Mouse (Mus musculus) heart, embryonic 15.5 days (tissue): ENCODE results near the gene Parvg. TPM values are rescaled to one million over a fixed set of nuclear protein-coding genes. Genes with fewer than 3 reads are reported as not detected.

Experiments used
- ATAC-seq: fragments of 200-750 bp; cut with Nextera tagmentation; replicated peaks from 2 replicates; pipeline ENCODE4 v1.8.0; 2017; ENCODE audit warnings: low read depth, moderate TSS enrichment; ENCODE audit not compliant: insufficient number of reproducible peaks, insufficient read depth, low FRiP score
- H3K27ac ChIP-seq: fragments of 300-500 bp; sonication (generic); 2 replicates; pipeline ENCODE4 v1.5.1; 2015; ENCODE audit warnings: mild to moderate bottlenecking, inconsistent platforms
- H3K27me3 ChIP-seq: fragments of 300-500 bp; sonication (generic); 2 replicates; pipeline ENCODE4 v1.6.1; 2015; ENCODE audit warnings: inconsistent platforms
- H3K36me3 ChIP-seq: fragments of 300-500 bp; sonication (generic); 2 replicates; pipeline ENCODE4 v1.6.1; 2015; ENCODE audit warnings: mild to moderate bottlenecking, inconsistent platforms
- H3K4me1 ChIP-seq: fragments of 300-500 bp; sonication (generic); replicated peaks from 2 replicates; pipeline ENCODE4 v1.6.1; 2015; ENCODE audit warnings: inconsistent platforms
- H3K4me2 ChIP-seq: fragments of 300-500 bp; sonication (generic); 2 replicates; pipeline ENCODE4 v1.6.1; 2015; ENCODE audit warnings: inconsistent platforms, mild to moderate bottlenecking, moderate library complexity
- H3K4me3 ChIP-seq: fragments of 300-500 bp; sonication (generic); 2 replicates; pipeline ENCODE4 v1.5.1; 2015; ENCODE audit warnings: mild to moderate bottlenecking, inconsistent platforms
- H3K9ac ChIP-seq: fragments of 300-500 bp; sonication (generic); 2 replicates; pipeline ENCODE4 v1.6.1; 2015; ENCODE audit warnings: mild to moderate bottlenecking, inconsistent platforms
- H3K9me3 ChIP-seq: fragments of 300-500 bp; sonication (generic); replicated peaks from 2 replicates; pipeline ENCODE4 v1.6.1; 2016; ENCODE audit warnings: inconsistent platforms
- WGBS: fragments of 180-500 bp; shearing (Covaris S2); methylation state at CpG from one replicate; pipeline ENCODE4 v1.1.7; 2015; ENCODE audit warnings: mixed read lengths; 5-methylcytosine and 5-hydroxymethylcytosine counted together
- polyA plus RNA-seq: library from polyadenylated mRNA; unstranded; fragments of >200 nt; fragmentation: Nextera tagmentation; extraction: Ambion mirVana; gene quantifications from 2 replicates; pipeline ENCODE4 v1.2.1, GENCODE M21; 2015

Gene Parvg
- polyA plus RNA-seq, 1 experiment from 2014 or later, result 1.7 TPM

DNA sequence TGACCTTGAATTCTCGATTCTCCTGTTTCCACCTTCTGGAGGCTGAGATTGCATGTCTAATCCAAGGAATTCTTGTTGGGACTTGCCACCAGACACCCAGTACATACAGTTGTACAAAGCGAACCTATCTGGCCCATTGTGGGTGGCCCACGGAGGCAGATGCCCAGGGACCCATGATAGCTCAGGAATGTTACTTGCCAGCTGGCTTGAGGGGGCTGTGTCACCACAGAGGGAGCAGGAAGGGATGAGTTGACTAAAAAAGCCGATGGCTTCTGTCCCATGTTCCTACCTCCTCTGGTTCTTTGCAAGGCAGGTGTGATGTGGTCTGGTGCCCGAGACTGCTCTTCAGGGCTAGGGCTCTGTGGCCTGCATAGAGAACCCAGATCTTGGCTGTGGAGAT lies 32.7 kb upstream of the Parvg start:
- Histone ChIP-seq H3K9me3 (no peaks in the 10 kb centered on the region), H3K4me2 (no peak overlapping the region), H3K36me3 (peaks cover 15% of the 10 kb centered on the region; the same call in 1 of the 2 replicates), H3K9ac (no peak overlapping the region), H3K4me3 (no peak overlapping the region), H3K27ac (no peak overlapping the region), H3K27me3 (no peaks in the 10 kb centered on the region), H3K4me1 (0 out of 2 replicates have a peak, but pooled peaks cover 3% of the 10 kb centered on the region)
- no peak for ATAC-seq
- 87% methylated on average over 5 of the region's 5 CpGs for WGBS

DNA sequence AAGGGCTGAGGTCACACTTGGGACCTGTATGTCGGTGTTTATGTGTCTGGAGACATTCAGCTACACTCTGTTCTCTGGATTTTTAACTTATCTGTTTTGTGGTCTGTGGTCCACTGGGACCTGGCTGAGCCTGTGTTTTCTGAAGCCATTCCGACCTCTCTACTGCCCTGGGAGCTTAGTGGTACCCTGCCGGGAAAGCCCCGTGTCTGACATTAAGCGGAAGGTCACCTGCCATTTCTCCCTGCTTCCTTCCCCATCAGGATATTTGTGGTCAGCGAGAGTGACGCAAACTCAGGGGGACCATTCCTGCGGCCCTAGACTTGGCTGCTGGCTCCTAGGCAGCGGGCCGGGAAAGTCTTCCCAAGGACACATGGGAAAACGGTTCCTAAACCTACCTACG lies 30.2 kb upstream of the Parvg start:
- Histone ChIP-seq H3K27me3 (no peaks in the 10 kb centered on the region), H3K4me3 (no peak overlapping the region), H3K9me3 (no peaks in the 10 kb centered on the region), H3K9ac (no peak overlapping the region), H3K4me2 (no peak overlapping the region), H3K36me3 (peaks cover 15% of the 10 kb centered on the region; the same call in 1 of the 2 replicates), H3K4me1 (no peaks in the 10 kb centered on the region), H3K27ac (no peak overlapping the region)
- no peak for ATAC-seq
- WGBS, result 76% methylated on average over 12 of the region's 12 CpGs

DNA sequence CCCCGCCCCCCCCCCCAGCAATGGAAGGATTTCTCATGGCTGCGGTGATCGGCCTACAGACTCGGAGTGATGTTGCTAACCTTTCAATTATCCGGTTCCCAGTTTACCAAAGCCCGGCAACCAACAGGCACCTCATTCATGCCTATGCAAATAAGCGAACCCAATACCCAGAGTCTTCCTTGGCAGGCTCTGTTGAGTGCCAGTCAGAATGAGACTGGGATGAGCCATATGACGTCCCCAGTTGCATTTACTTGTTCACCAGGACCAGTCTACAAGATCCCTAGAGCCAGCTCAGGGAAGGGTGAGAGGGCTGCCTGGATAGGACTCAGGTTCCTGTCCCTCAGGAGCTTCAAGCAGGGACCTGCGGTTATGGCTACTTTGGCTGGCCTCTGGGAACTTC lies 29.4 kb upstream of the Parvg start:
- Histone ChIP-seq H3K4me1 (no peaks in the 10 kb centered on the region; the same call in 1 of the 2 replicates), H3K9me3 (no peaks in the 10 kb centered on the region), H3K4me3 (no peak overlapping the region), H3K4me2 (no peak overlapping the region), H3K36me3 (peaks cover 15% of the 10 kb centered on the region; the same call in 1 of the 2 replicates), H3K27ac (no peak overlapping the region), H3K9ac (no peak overlapping the region), H3K27me3 (no peaks in the 10 kb centered on the region)
- 87% methylated on average over 9 of the region's 9 CpGs for WGBS
- no peak for ATAC-seq

DNA sequence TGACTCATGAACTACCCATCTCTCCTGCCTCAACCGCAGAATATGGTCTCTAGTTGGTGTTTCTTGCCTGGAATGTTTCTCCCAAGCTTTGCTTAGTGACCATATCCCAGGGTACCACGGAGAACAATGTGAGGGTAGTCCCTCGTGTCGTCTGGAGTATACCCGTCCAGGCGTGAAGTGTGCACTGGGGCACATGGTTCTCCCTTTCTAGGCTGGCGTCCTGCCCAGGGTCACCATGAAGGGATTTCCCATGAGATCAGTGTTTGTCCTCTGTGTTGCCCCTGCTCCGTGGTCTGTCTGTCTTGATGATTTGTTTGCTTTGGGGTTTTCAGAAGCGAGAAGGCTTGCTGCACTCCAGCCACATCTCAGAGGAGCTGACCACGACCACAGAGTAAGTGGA lies 28.6 kb upstream of the Parvg start:
- Histone ChIP-seq H3K9ac (no peak overlapping the region), H3K4me2 (no peak overlapping the region), H3K9me3 (no peaks in the 10 kb centered on the region), H3K27me3 (no peaks in the 10 kb centered on the region), H3K4me3 (no peak overlapping the region), H3K4me1 (peaks cover 3% of the 10 kb centered on the region; the same call in 1 of the 2 replicates), H3K27ac (no peak overlapping the region), H3K36me3 (peaks cover 15% of the 10 kb centered on the region; the same call in 1 of the 2 replicates)
- ATAC-seq, result no peak
- 75% methylated on average over 10 of the region's 10 CpGs for WGBS

DNA sequence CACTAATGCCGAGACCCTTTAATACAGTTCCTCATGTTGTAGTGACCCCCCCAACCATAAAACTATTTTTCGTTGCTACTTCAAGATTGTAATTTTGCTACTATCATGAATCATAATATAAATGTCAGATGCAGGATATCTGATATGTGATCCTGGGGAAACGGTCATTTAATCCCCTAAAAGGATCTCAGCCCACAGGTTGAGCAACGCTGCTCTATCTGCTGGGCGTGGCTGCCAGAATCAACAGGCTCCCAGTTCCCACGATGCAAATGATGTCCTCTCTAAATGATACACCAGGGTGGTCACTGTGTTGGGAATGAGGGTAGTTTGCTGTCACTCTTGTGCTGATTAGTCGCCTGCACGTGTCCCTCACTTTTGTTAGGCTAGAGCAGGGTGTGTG lies 26.4 kb upstream of the Parvg start:
- WGBS, result 67% methylated on average over 8 of the region's 8 CpGs
- no peak for ATAC-seq

DNA sequence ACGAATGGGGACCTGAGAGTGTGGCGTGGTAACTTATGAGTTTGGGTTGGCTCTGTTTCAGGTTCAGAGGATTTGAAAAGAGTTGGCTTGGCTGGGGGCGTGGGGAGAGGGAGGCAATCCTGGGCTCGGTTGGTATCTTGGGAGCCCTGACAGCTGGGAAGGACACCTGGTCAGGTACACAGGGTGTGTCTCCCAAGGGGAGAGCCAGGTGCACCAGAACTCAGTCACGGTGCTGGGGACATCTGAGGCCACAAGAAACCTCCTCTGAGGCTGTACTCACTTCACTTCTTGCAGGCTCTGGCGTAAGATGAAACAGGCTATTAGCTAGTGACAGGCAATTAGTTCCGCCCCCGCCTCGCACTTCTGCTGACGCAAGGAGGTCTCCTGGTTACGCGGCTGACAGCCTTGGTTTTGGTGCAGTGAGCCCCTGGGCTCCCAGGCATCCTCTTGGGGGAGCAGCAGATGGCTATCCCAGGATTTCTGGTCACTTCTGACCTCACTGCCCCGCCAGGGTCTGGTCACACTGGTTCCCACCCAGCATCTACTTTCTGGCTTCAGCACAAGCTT lies 24.9 kb upstream of the Parvg start:
- no peak for ATAC-seq
- no peak overlapping the region for H3K4me2 ChIP-seq
- no peaks in the 10 kb centered on the region for H3K27me3 ChIP-seq
- H3K36me3 ChIP-seq, result peaks cover 11% of the 10 kb centered on the region; the same call in 1 of the 2 replicates
- WGBS, result 56% methylated on average over 13 of the region's 13 CpGs
- H3K27ac ChIP-seq, result no peak overlapping the region
- H3K4me3 ChIP-seq, result no peak overlapping the region
- H3K4me1 ChIP-seq, result peaks cover 23% of the 10 kb centered on the region
- H3K9ac ChIP-seq, result no peak overlapping the region
- H3K9me3 ChIP-seq, result no peaks in the 10 kb centered on the region

More for the DNA sequence above, 26.4 kb upstream of the Parvg start:
- no peak overlapping the region for H3K9ac ChIP-seq
- no peaks in the 10 kb centered on the region for H3K27me3 ChIP-seq
- no peak overlapping the region for H3K4me2 ChIP-seq
- no peak overlapping the region for H3K4me3 ChIP-seq
- H3K36me3 ChIP-seq, result peaks cover 13% of the 10 kb centered on the region; the same call in 1 of the 2 replicates
- H3K27ac ChIP-seq, result no peak overlapping the region
- H3K9me3 ChIP-seq, result no peaks in the 10 kb centered on the region
- H3K4me1 ChIP-seq, result peaks cover 21% of the 10 kb centered on the region

DNA sequence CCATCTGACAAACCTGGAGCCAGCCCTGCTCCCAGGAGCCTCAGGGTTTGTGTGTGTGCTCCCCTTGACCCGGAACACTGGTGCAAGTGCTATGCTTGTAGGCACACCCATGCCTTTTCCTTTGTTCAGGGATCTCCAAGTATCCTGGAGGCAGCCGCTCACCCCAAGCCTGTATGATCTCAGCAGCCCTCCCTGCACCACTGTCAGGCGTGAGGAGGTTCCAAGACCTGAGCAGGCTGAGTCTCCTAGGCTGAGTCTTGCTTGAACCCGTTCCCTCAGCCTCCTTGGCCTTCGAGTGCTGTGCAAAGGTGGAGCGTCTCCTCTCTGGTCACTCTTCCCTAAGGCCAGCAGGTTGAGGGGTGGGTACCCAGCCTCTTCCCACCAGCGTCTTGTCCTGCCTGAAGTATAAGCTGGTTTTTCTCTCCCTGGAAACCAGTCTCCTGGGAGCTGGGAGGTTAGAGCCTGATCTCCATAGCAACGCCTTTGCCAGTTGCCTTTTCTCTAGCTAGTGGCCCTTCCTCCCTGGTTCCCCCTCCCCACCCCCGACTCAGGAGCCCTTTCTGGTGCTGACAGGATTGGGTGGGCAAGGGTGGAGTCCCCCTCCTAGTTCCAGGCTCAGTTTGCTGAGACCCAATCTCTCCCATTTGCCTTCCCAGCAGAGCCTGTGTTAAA lies 24.0 kb upstream of the Parvg start:
- no peaks in the 10 kb centered on the region for H3K27me3 ChIP-seq
- 55% methylated on average over 9 of the region's 9 CpGs for WGBS

DNA sequence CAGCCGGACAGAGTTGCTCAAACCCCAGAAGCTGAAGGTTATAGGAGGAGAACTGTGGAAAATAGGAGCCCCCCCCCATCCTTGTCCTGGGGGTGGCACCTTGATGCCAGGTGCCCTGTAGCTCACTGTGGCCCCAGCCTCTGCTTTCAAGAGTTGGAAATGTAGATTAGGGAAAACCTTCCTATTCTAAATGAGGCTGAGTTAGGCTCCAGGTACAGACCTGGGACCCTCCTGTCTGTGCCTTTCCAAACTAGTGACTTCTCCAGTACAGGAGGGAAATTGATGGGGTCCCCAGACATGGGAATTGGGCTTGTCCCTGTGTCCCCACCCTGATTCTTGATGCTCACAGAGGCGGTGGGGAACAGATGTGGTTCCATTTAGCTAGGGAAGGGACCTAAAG lies 23.2 kb upstream of the Parvg start:
- no peak overlapping the region for H3K4me2 ChIP-seq
- H3K4me1 ChIP-seq, result peaks cover 23% of the 10 kb centered on the region
- no peak for ATAC-seq
- no peaks in the 10 kb centered on the region for H3K27me3 ChIP-seq
- H3K4me3 ChIP-seq, result no peak overlapping the region
- no peak overlapping the region for H3K27ac ChIP-seq
- 64% methylated on average over 2 of the region's 2 CpGs for WGBS
- H3K9me3 ChIP-seq, result no peaks in the 10 kb centered on the region
- H3K9ac ChIP-seq, result no peak overlapping the region
- peaks cover 4% of the 10 kb centered on the region; the same call in 1 of the 2 replicates for H3K36me3 ChIP-seq

More for the DNA sequence above, 24.0 kb upstream of the Parvg start:
- peaks cover 23% of the 10 kb centered on the region for H3K4me1 ChIP-seq
- no peaks in the 10 kb centered on the region for H3K9me3 ChIP-seq
- no peak overlapping the region for H3K4me2 ChIP-seq
- ATAC-seq, result no peak
- peaks cover 10% of the 10 kb centered on the region; the same call in 1 of the 2 replicates for H3K36me3 ChIP-seq
- H3K9ac ChIP-seq, result no peak overlapping the region
- H3K27ac ChIP-seq, result no peak overlapping the region
- H3K4me3 ChIP-seq, result no peak overlapping the region

DNA sequence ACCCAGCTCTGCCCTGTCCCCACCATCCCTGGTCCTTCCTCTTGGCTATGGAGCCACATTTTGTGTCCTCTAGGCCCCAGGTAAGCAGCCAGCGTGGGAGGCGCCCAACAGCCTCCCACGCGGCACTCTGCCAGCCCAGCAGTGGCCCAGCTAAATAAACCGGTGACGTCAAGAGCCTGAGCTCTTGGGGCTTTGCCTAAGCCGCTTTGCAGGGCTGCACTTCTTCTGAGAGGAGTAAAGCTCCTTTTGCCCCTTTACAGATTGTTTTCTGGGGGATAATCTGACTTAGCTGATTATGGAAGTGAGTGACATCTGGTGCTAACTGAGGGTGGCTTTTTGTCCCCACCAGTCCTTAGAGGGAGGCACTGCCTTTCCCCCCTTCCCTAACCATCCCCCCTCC lies 22.8 kb upstream of the Parvg start:
- 0 out of 2 replicates have a peak, but pooled peaks have one; percentile 23 for ATAC-seq
- no peaks in the 10 kb centered on the region for H3K27me3 ChIP-seq
- H3K36me3 ChIP-seq, result no peaks in the 10 kb centered on the region; the same call in 1 of the 2 replicates
- WGBS, result 30% methylated on average over 7 of the region's 7 CpGs
- no peak overlapping the region for H3K9ac ChIP-seq
- H3K27ac ChIP-seq, result no peak overlapping the region
- no peak overlapping the region for H3K4me2 ChIP-seq
- H3K4me3 ChIP-seq, result no peak overlapping the region
- H3K9me3 ChIP-seq, result no peaks in the 10 kb centered on the region
- H3K4me1 ChIP-seq, result peaks cover 23% of the 10 kb centered on the region

DNA sequence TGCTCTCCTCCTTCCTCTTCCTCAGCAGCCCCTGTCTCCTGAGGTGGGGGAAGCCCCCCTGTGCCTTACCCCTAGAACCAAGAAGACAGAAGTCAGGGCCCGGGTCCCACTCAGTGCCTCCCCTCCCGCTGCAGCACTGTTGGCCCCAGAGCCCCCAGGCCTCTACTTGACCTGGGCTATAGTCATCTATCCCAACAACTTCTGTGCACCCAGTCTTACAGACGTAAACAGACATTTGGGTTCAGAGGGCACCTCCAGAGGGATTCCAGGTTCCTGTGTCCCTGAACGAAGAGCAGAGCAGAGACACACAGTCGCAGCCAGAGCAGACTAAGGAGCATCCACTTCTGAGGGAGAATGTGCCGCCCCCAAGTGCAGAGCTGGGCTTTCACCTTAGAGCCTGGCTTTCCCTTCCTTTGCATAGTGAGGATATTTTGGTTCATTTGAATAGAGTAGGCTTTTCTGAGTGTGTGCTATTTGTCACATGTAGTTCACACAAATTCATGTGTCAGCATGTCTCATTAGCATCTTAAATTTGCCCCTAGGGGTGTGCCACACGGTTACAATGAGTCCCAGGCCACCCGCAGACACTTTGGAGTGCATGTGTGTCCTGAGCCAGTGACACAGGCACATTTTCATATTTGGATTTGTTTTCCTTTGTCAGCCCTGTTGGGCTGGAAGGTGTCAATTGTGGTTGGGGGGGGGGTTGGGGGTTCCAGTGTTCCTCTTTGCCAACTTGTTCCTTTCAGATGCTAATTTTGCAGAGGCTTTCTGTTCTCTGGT lies 22.0 kb upstream of the Parvg start:
- H3K4me3 ChIP-seq, result no peak overlapping the region
- no peaks in the 10 kb centered on the region for H3K27me3 ChIP-seq
- ATAC-seq, result no peak
- H3K4me2 ChIP-seq, result no peak overlapping the region
- peaks cover 23% of the 10 kb centered on the region for H3K4me1 ChIP-seq
- no peaks in the 10 kb centered on the region; the same call in 1 of the 2 replicates for H3K36me3 ChIP-seq
- no peak overlapping the region for H3K9ac ChIP-seq
- H3K9me3 ChIP-seq, result no peaks in the 10 kb centered on the region
- 60% methylated on average over 8 of the region's 8 CpGs for WGBS
- no peak overlapping the region for H3K27ac ChIP-seq

DNA sequence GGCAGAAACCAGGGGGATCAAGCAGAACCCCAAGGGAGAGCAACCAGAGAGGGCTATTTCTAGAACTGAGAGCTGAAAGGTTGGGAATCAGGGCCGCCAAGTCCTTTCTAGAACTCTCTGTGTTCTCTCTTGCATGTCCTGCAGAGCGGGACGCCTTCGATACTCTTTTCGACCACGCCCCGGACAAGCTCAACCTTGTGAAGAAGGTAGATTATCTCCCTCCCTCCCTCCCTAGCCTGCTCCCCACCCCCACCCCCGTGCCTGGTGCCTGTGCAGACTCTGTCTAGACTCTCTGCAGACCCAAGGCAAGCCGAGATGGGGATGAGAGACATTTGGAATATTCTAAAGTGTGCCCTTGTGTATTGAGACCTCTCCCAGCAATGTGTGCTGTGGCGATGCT lies 20.6 kb upstream of the Parvg start:
- no peaks in the 10 kb centered on the region for H3K9me3 ChIP-seq

More for the DNA sequence above, 20.6 kb upstream of the Parvg start:
- peaks cover 23% of the 10 kb centered on the region for H3K4me1 ChIP-seq
- H3K9ac ChIP-seq, result no peak overlapping the region
- H3K36me3 ChIP-seq, result peaks cover 3% of the 10 kb centered on the region; the same call in 1 of the 2 replicates
- H3K27me3 ChIP-seq, result no peaks in the 10 kb centered on the region
- WGBS, result 68% methylated on average over 10 of the region's 10 CpGs
- no peak overlapping the region for H3K27ac ChIP-seq
- no peak overlapping the region for H3K4me2 ChIP-seq
- no peak overlapping the region for H3K4me3 ChIP-seq
- no peak for ATAC-seq
